Mouse (Mus musculus) bone marrow macrophage, adult 2 months (primary cell): ENCODE results near the gene Cd3e.

ENCODE experiments used
- CTCF ChIP-seq: IDR thresholded peaks from 2 replicates; pipeline ENCODE4 v1.5.1; 2012; ENCODE audit warnings: low read depth, mild to moderate bottlenecking, low read length, moderate library complexity
- POLR2A ChIP-seq: IDR thresholded peaks from 2 replicates; pipeline ENCODE4 v1.6.1; 2012; ENCODE audit warnings: mild to moderate bottlenecking, low read depth, low read length, borderline replicate concordance

DNA sequence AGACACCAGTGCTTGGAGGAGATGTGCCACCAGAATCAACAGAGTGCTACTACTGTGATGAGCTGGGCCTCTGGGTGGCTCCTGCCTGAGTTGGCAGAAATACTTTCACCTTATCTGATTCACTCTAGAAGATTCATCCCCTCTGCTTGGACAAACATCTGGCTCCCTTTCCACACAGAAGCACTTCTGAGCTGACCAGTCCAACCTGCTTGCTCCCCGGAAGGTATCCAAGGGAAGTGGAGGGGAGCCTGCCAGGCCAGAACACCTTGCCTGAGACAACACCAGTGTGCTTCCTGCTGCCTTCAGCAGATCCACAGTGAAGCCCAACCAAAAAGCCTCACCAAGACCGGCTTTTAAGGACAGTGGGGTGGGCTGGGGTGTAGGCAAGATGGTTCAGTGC lies 14.8 kb upstream of the Cd3e start:
- TF ChIP-seq POLR2A (no peak), CTCF (no peak)
